Mouse (Mus musculus) testis, adult 2 months (tissue): Measurements from ENCODE around the gene Pomgnt1. TPM values are rescaled to one million over a fixed set of nuclear protein-coding genes. Genes with fewer than 3 reads are reported as not detected.

Experiments
- H3K27ac ChIP-seq: fragments of 200-500 bp; 2 replicates; pipeline ENCODE4 v1.5.1; 2012; ENCODE audit warnings: low read depth, low read length; ENCODE audit not compliant: control insufficient read depth, insufficient read depth
- H3K27me3 ChIP-seq: fragments of 200-500 bp; 2 replicates; pipeline ENCODE4 v1.6.1; 2012; ENCODE audit warnings: mild to moderate bottlenecking, low read length, moderate library complexity; ENCODE audit not compliant: control insufficient read depth, insufficient read depth
- H3K36me3 ChIP-seq: fragments of 200-500 bp; 2 replicates; pipeline ENCODE4 v1.6.1; 2012; ENCODE audit warnings: mild to moderate bottlenecking, low read length; ENCODE audit not compliant: control insufficient read depth, insufficient read depth
- H3K4me1 ChIP-seq: fragments of 200-500 bp; 2 replicates; pipeline ENCODE4 v1.6.1; 2012; ENCODE audit warnings: low read length; ENCODE audit not compliant: control insufficient read depth, insufficient read depth
- H3K4me3 ChIP-seq: fragments of 200-500 bp; 2 replicates; pipeline ENCODE4 v1.5.1; 2012; ENCODE audit warnings: low read depth, mild to moderate bottlenecking, low read length, moderate library complexity, mixed read lengths; ENCODE audit not compliant: control insufficient read depth
- CTCF ChIP-seq: fragments of 200-500 bp; IDR thresholded peaks from 2 replicates; pipeline ENCODE4 v1.5.1; 2012; ENCODE audit warnings: low read depth, mild to moderate bottlenecking, inconsistent platforms, low read length, moderate library complexity; ENCODE audit not compliant: control insufficient read depth, insufficient read depth, insufficient replicate concordance
- POLR2A ChIP-seq: fragments of 200-500 bp; IDR thresholded peaks from 2 replicates; pipeline ENCODE4 v1.6.1; 2012; ENCODE audit warnings: low read depth, mild to moderate bottlenecking, inconsistent platforms, low read length, moderate library complexity; ENCODE audit not compliant: control insufficient read depth
- polyA plus RNA-seq: library from polyadenylated mRNA; depleted of rRNA; stranded (reverse); fragments of >200 nt; gene quantifications from 2 replicates; pipeline ENCODE4 v1.2.3, GENCODE M21; 2012

Pomgnt1 gene
- polyA plus RNA-seq, 1 experiment, result 111 TPM

GRCm38 (mm10) chr4:116174466-116175116 is 51.0 kb downstream of the Pomgnt1 start:
- H3K4me1 ChIP-seq, result peaks cover 11% of the 10 kb centered on the region
- no peaks in the 10 kb centered on the region for H3K36me3 ChIP-seq
- no peak for TF ChIP-seq CTCF
- H3K27ac ChIP-seq, result peak overlapping the region; percentile 54; the same call in 1 of the 2 replicates
- H3K4me3 ChIP-seq, result peak overlapping the region; percentile 80
- no peaks in the 10 kb centered on the region for H3K27me3 ChIP-seq

GRCm38 (mm10) chr4:116175136-116175535 is 51.5 kb downstream of the Pomgnt1 start:
- Histone ChIP-seq H3K4me3 (peak overlapping the region; percentile 80; the same call in 1 of the 2 replicates), H3K4me1 (peaks cover 11% of the 10 kb centered on the region), H3K27ac (no peak overlapping the region), H3K36me3 (no peaks in the 10 kb centered on the region), H3K27me3 (no peaks in the 10 kb centered on the region)
- no peak for TF ChIP-seq POLR2A
- no peak for TF ChIP-seq CTCF

- Histone ChIP-seq H3K4me1 (peaks cover 11% of the 10 kb centered on the region), H3K4me3 (peak overlapping the region; percentile 70), H3K27me3 (no peaks in the 10 kb centered on the region), H3K36me3 (no peaks in the 10 kb centered on the region), H3K27ac (no peak overlapping the region)
- TF ChIP-seq POLR2A, result no peak
- TF ChIP-seq CTCF, result no peak
Measured at GRCm38 (mm10) chr4:116175711-116176542, 52.3 kb downstream of the Pomgnt1 start.

- H3K36me3 ChIP-seq, result no peaks in the 10 kb centered on the region
- H3K27me3 ChIP-seq, result no peaks in the 10 kb centered on the region
- H3K27ac ChIP-seq, result 0 out of 2 replicates have a peak overlapping the region, but pooled peaks have one; percentile 43
- peaks cover 11% of the 10 kb centered on the region for H3K4me1 ChIP-seq
- peak overlapping the region; percentile 70 for H3K4me3 ChIP-seq
- TF ChIP-seq CTCF (no peak), POLR2A (no peak)
Measured at GRCm38 (mm10) chr4:116176543-116176988, 52.9 kb downstream of the Pomgnt1 start.

DNA sequence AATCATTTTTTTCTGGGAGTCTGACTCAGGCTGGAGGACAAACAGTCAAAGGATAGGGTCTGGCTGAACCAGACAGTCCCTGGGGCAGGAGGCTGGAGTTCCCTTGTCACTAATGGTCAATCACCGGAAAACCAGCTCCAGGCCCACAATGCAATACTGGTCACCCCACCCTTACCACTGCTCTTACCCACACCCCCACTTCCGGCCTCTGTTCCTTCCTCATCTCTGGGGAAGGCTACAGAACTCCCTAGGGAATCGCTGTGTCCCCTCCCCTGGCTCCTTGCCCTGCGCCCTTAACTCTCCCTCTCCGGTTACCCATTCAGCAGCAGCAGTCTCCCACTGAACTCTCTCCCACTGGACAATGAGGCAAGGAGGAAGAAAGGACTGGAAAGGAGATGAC is 53.5 kb downstream of the Pomgnt1 start:
- no peaks in the 10 kb centered on the region for H3K27me3 ChIP-seq
- peaks cover 12% of the 10 kb centered on the region for H3K4me1 ChIP-seq
- H3K27ac ChIP-seq, result peak overlapping the region; percentile 5; the same call in 1 of the 2 replicates
- peak overlapping the region; percentile 12; the same call in 1 of the 2 replicates for H3K4me3 ChIP-seq
- H3K36me3 ChIP-seq, result no peaks in the 10 kb centered on the region
- TF ChIP-seq CTCF, result no peak
- no peak for TF ChIP-seq POLR2A

- peaks cover 11% of the 10 kb centered on the region for H3K4me1 ChIP-seq
- no peaks in the 10 kb centered on the region for H3K27me3 ChIP-seq
- H3K4me3 ChIP-seq, result no peak overlapping the region
- no peaks in the 10 kb centered on the region for H3K36me3 ChIP-seq
- TF ChIP-seq POLR2A, result no peak
- no peak overlapping the region for H3K27ac ChIP-seq
Measured at GRCm38 (mm10) chr4:116182079-116182478, 58.4 kb downstream of the Pomgnt1 start.

DNA sequence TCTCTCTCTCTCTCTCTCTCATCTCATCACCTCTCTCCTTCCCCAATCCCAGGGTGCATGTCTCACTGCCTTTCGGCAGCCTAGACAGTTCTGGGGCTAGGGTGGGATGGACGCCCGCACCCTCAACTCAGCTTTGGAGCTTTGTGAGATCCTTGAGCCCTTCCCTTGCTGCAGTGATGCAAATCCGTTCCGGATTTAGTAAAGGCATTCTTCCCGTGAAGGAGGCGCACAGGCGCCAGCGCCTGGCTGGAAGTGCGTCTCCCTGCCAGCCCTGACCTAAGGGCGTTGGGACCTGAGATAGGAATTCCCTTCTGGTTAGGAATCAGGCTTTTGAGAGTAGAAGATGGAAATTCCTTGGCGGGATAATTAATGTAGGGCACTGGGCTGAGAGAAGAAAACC is 59.1 kb downstream of the Pomgnt1 start:
- Histone ChIP-seq H3K27me3 (no peaks in the 10 kb centered on the region), H3K27ac (no peak overlapping the region), H3K4me1 (peaks cover 7% of the 10 kb centered on the region), H3K4me3 (no peak overlapping the region), H3K36me3 (no peaks in the 10 kb centered on the region)
- TF ChIP-seq POLR2A (no peak), CTCF (no peak)
